In the genomic region with DNA sequence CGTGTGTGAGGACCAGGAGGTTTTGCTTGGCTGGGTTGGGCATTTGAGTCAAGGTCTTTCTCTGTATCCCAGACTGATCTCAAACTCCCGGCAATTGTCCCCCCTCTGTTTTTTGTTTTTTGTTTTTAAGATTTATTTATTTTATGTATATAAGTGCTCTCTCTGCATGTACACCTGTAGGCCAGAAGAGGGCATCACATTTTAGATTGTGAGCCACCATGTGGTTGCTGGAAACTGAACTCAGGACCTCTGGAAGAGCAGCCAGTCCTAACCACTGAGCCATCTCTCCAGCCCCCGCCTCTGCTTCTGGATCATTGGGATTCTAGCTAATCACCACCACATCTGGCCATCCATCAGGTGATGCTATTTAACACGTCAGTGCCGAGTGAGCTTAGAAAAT, we compare ENCODE assay signal across 27 mouse cellular contexts. TPM values are rescaled to one million over a fixed set of nuclear protein-coding genes. Genes with fewer than 3 reads are reported as not detected.
DNase-seq lines count a peak whose midpoint lies in the region; ATAC-seq and TF ChIP-seq lines count a peak whose summit lies in the region.
"Had no signal": no experiment of that assay in that cellular context is flagged by ENCODE, and none has a peak within 500 bp of the region (broad histone marks: within the 10 kb centered on the region; RNA-seq: fewer than 3 reads in every experiment).

No protein-coding gene starts in this region.

- POLR2A ChIA-PET in Patski (lab: Charles Lee), result no interaction called here

- in situ Hi-C loops in Patski (cut with MboI; ENCODE audit: low pct_unique_long_range_greater_than_20kb), result no loop called here

- H3K36me3 ChIP-seq in stomach, postnatal 0 days (ENCODE audit: control insufficient read depth, insufficient read depth, low read length), result no peaks in the 10 kb centered on the region
- H3K36me3 ChIP-seq: embryonic facial prominence, embryonic 10.5 days; heart, embryonic 10.5 days; midbrain, embryonic 13.5 days had no signal

- intact Hi-C loops in left cerebral cortex, adult 2 months (cut with DNase I), result no loop called here

- CTCF ChIA-PET in Patski (lab: Charles Lee), result interaction anchor here (0.7 to 1.2 kb wide), 2 partner anchors 9 to 16 kb away, joined by 3 read pairs; no protein-coding TSS in a partner anchor

- no peak for TF ChIP-seq EP300 in stomach, postnatal 0 days (optimal IDR thresholded peaks at IDR 0.05)

- H3K27me3 ChIP-seq in Patski, result peaks cover 6% of the 10 kb centered on the region
- H3K27me3 ChIP-seq in stomach, postnatal 0 days (ENCODE audit: control insufficient read depth, insufficient read depth, low read length), result no peaks in the 10 kb centered on the region
- H3K27me3 ChIP-seq: midbrain, embryonic 13.5 days had no signal

- 63% methylated on average over 5 of the region's 5 CpGs for WGBS in stomach, postnatal 0 days

- TF ChIP-seq CTCF in left cerebral cortex, adult 2 months (IDR thresholded peaks at IDR 0.05), result peak; percentile 31
- TF ChIP-seq CTCF in Patski (IDR thresholded peaks at IDR 0.05), result peak; percentile 61
- TF ChIP-seq CTCF in stomach, postnatal 0 days (IDR thresholded peaks at IDR 0.05; ENCODE audit: low read depth), result peak; percentile 29

- no peak overlapping the region for H3K9ac ChIP-seq in stomach, postnatal 0 days (ENCODE audit: low read length)
- H3K9ac ChIP-seq: midbrain, embryonic 13.5 days had no signal

- no peak for DNase-seq in left cerebral cortex, adult 2 months (ENCODE audit: extremely low spot score in 1 of 2, low spot score in 2 of 2)
- no peak for DNase-seq in left cerebral cortex, adult 11 months (ENCODE audit: low spot score)
- no peak for DNase-seq in Patski (ENCODE audit: low read depth, low spot score)
- peak; percentile 20 for DNase-seq in liver
- no peak for DNase-seq in stomach, postnatal 0 days (ENCODE audit: low spot score)
- DNase-seq in layer of hippocampus, adult 8-10 months (ENCODE audit: low spot score in 2 of 2), result no peak
- DNase-seq: cerebellum, adult 11-12 months; cerebellum, postnatal 36 days; heart, postnatal 36 days; kidney, adult 2 months; kidney, postnatal 25 days; left cerebral cortex, postnatal 4 days; lung, adult 18-20 months; thymus, postnatal 25 days had no signal

- H3K9me3 ChIP-seq in stomach, postnatal 0 days (ENCODE audit: control insufficient read depth, low read length), result no peaks in the 10 kb centered on the region
- H3K9me3 ChIP-seq: embryonic facial prominence, embryonic 10.5 days; heart, embryonic 10.5 days; midbrain, embryonic 13.5 days had no signal

- H3K4me3 ChIP-seq in left cerebral cortex, adult 2 months, result no peak overlapping the region
- no peak overlapping the region for H3K4me3 ChIP-seq in stomach, postnatal 0 days (ENCODE audit: low read depth, low read length)
- H3K4me3 ChIP-seq: embryonic facial prominence, embryonic 10.5 days; heart, embryonic 10.5 days; midbrain, embryonic 13.5 days had no signal

- H3K4me2 ChIP-seq in stomach, postnatal 0 days (replicated peaks; ENCODE audit: low read depth), result no peak overlapping the region
- H3K4me2 ChIP-seq: midbrain, embryonic 13.5 days had no signal

- H3K4me1 ChIP-seq in stomach, postnatal 0 days (replicated peaks; ENCODE audit: control insufficient read depth, insufficient read depth), result no peaks in the 10 kb centered on the region
- H3K4me1 ChIP-seq: midbrain, embryonic 13.5 days had no signal

- no peak for ATAC-seq in Patski
- ATAC-seq in stomach, postnatal 0 days (ENCODE audit: low FRiP score, low TSS enrichment), result no peak
- no peak for ATAC-seq in granulocyte monocyte progenitor cell, adult 5-6 weeks (replicated peaks; ENCODE audit: poor library complexity, severe bottlenecking)
- ATAC-seq: CD4-positive, CD25-positive, alpha-beta regulatory T cell, adult 4 months; forebrain, embryonic 16.5 days; hindbrain, embryonic 16.5 days; midbrain, embryonic 13.5 days had no signal

- H3K27ac ChIP-seq in left cerebral cortex, adult 2 months, result no peak overlapping the region
- H3K27ac ChIP-seq in stomach, postnatal 0 days (replicated peaks), result no peak overlapping the region
- H3K27ac ChIP-seq: embryonic facial prominence, embryonic 10.5 days; heart, embryonic 10.5 days; midbrain, embryonic 13.5 days had no signal

RNA-seq across cellular contexts. Expression of a gene that starts 11.1 kb away (rescaled TPM):
- total RNA-seq in left cerebral cortex, adult 2 months (2021), result 10 to 100 TPM; 30.7 to 35.9 TPM
- polyA plus RNA-seq in Patski (2021), result 28.0 TPM
- 5.9 and 6.9 TPM in 2 replicates for polyA plus RNA-seq in stomach, postnatal 0 days (2015; fragmentation: Nextera tagmentation; extraction: Ambion mirVana)
- total RNA-seq in granulocyte monocyte progenitor cell, adult 5-6 weeks (2014; fragmentation: Nextera tagmentation), result 3.8 and 17.6 TPM in 2 replicates
- 5.1 and 15.6 TPM in 2 replicates for total RNA-seq in granulocyte monocyte progenitor cell, adult 5-6 weeks (2017)
- 10 to 100 TPM; 26.5 to 30.1 (median 27.9) TPM for total RNA-seq in layer of hippocampus, adult 8-10 months (2022)

RNA-seq across cellular contexts. Expression of a gene that starts 27.2 kb away (rescaled TPM):
- total RNA-seq in left cerebral cortex, adult 2 months (2021), result not detected
- not detected for polyA plus RNA-seq in Patski (2021)
- 79.7 and 84.9 TPM in 2 replicates for polyA plus RNA-seq in stomach, postnatal 0 days (2015; fragmentation: Nextera tagmentation; extraction: Ambion mirVana)
- total RNA-seq in granulocyte monocyte progenitor cell, adult 5-6 weeks (2014; fragmentation: Nextera tagmentation), result not detected in 2 replicates
- total RNA-seq in granulocyte monocyte progenitor cell, adult 5-6 weeks (2017), result not detected in 2 replicates
- not detected for total RNA-seq in layer of hippocampus, adult 8-10 months (2022)
- total RNA-seq: adrenal gland, adult 18-20 months; gastrocnemius, adult 8-10 months; heart, postnatal 36 days; layer of hippocampus, postnatal 25 days; left cerebral cortex, postnatal 4 days; megakaryocyte progenitor cell, adult 5-6 weeks; neutrophil, adult 5-6 weeks had no signal
- polyA plus RNA-seq: CD4-positive, CD25-positive, alpha-beta regulatory T cell, adult 4 months; embryonic facial prominence, embryonic 10.5 days; forebrain, embryonic 16.5 days; heart, embryonic 10.5 days; hindbrain, embryonic 16.5 days; kidney, adult 2 months; midbrain, embryonic 13.5 days; testis, adult 2 months had no signal

RNA-seq across cellular contexts. Expression of a gene that starts 42.6 kb away (rescaled TPM):
- total RNA-seq in left cerebral cortex, adult 2 months (2021), result 100 to 1,000 TPM; 848 to 875 TPM
- polyA plus RNA-seq in Patski (2021), result not detected
- polyA plus RNA-seq in stomach, postnatal 0 days (2015; fragmentation: Nextera tagmentation; extraction: Ambion mirVana), result 4.1 and 5.3 TPM in 2 replicates
- not detected in 2 replicates for total RNA-seq in granulocyte monocyte progenitor cell, adult 5-6 weeks (2014; fragmentation: Nextera tagmentation)
- total RNA-seq in granulocyte monocyte progenitor cell, adult 5-6 weeks (2017), result not detected in 2 replicates
- 1,000 to 10,000 TPM in 2 of 4 experiments, 100 to 1,000 TPM in 2; 946 to 1,303 (median 1,087) TPM for total RNA-seq in layer of hippocampus, adult 8-10 months (2022)
- total RNA-seq: megakaryocyte progenitor cell, adult 5-6 weeks; neutrophil, adult 5-6 weeks had no signal
- polyA plus RNA-seq: CD4-positive, CD25-positive, alpha-beta regulatory T cell, adult 4 months had no signal

Comparison
In these comparisons a context has a peak if more than half of its experiments do, and no peak if none do; other contexts are left out.
1. RNA of a gene that starts 42.6 kb away (total RNA-seq): 946 to 1,303 TPM in layer of hippocampus, adult 8-10 months and 848 to 875 TPM in left cerebral cortex, adult 2 months; not detected in granulocyte monocyte progenitor cell, adult 5-6 weeks; every median in the first group is over 100 times any median in the second.
2. Peak in every context shown above with its lines, with median percentiles within 50 percentile points of each other: CTCF ChIP-seq.